Mouse (Mus musculus): ENCODE data around the gene Slc6a19. TPM values are rescaled to one million over a fixed set of nuclear protein-coding genes. Genes with fewer than 3 reads are reported as not detected.
A peak's percentile ranks its signal among the peaks of the same experiment; 100 is the strongest.

Slc6a19 gene
- polyA plus RNA-seq, 1 experiment from 2014 or later: 10.4 TPM

GRCm38 (mm10) chr13:73687601-73688000, 17.1 kb downstream of the Slc6a19 start:
- no peak overlapping the region for H3K4me2 ChIP-seq (replicated peaks)
- H3K36me3 ChIP-seq: no peaks in the 10 kb centered on the region
- H3K9me3 ChIP-seq: no peaks in the 10 kb centered on the region
- H3K27ac ChIP-seq: no peak overlapping the region
- H3K9ac ChIP-seq: no peak overlapping the region
- no peak for ATAC-seq
- H3K4me1 ChIP-seq (replicated peaks): no peaks in the 10 kb centered on the region
- WGBS: 63% methylated on average over 3 of the region's 3 CpGs
- no peaks in the 10 kb centered on the region for H3K27me3 ChIP-seq (replicated peaks)
- H3K4me3 ChIP-seq (replicated peaks): no peak overlapping the region

DNA sequence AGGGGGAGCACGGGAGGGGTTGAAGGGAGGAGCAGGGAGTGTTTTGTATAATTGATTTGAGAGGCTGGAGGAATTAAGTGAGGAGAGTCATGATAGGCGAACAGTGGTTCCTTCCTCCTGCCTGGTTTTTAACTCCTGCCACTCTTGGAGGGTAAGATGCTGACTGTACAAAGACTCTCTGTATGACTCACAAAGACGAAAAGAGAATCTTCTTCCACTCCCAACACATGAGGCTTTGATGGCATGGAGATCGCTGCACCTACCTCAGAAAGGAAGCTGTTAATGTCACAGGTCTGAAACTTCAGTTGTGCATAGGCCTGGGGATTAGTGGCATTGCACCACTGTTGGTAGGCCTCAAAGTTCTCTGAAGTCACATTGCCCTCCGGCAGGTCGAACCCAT, 19.2 kb downstream of the Slc6a19 start:
- 79% methylated on average over 6 of the region's 6 CpGs for WGBS
- no peaks in the 10 kb centered on the region for H3K36me3 ChIP-seq
- no peak for ATAC-seq

GRCm38 (mm10) chr13:73684412-73684811, 20.3 kb downstream of the Slc6a19 start:
- Histone ChIP-seq H3K9me3 (no peaks in the 10 kb centered on the region), H3K27me3 (replicated peaks) (no peaks in the 10 kb centered on the region), H3K36me3 (no peaks in the 10 kb centered on the region), H3K4me1 (replicated peaks) (0 out of 2 replicates have a peak, but pooled peaks cover 5% of the 10 kb centered on the region), H3K4me2 (replicated peaks) (no peak overlapping the region), H3K4me3 (replicated peaks) (no peak overlapping the region), H3K27ac (no peak overlapping the region), H3K9ac (no peak overlapping the region)
- ATAC-seq: no peak
- 83% methylated on average over 1 of the region's 1 CpGs for WGBS

More for the DNA sequence above, 19.2 kb downstream of the Slc6a19 start:
- no peak overlapping the region for H3K4me2 ChIP-seq (replicated peaks)
- no peak overlapping the region for H3K27ac ChIP-seq
- no peaks in the 10 kb centered on the region for H3K9me3 ChIP-seq
- H3K4me3 ChIP-seq (replicated peaks): no peak overlapping the region
- H3K27me3 ChIP-seq (replicated peaks): no peaks in the 10 kb centered on the region
- 0 out of 2 replicates have a peak, but pooled peaks cover 2% of the 10 kb centered on the region for H3K4me1 ChIP-seq (replicated peaks)
- no peak overlapping the region for H3K9ac ChIP-seq

DNA sequence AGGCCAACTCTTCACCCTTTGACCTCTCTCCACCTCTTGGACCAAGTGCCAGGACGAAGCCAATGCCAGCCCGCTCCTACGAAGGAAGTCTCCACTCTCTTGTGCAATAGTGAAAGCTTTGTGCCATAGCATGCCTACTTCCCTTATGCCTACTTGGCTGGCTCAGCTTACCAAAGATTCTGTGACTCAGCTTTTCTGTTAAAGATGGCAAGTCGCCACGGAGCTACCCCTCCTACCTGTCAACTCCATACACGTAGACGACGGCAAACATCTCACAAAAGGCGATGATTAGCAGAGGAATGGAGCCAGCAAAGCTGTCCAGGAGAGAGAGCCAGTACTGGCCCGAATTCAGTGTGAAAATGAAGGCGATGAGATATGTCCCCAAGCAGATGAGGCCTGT, 21.0 kb downstream of the Slc6a19 start:
- 0 out of 2 replicates have a peak, but pooled peaks cover 5% of the 10 kb centered on the region for H3K4me1 ChIP-seq (replicated peaks)
- no peak overlapping the region for H3K9ac ChIP-seq
- no peak overlapping the region for H3K4me3 ChIP-seq (replicated peaks)
- H3K4me2 ChIP-seq (replicated peaks): no peak overlapping the region
- no peaks in the 10 kb centered on the region for H3K9me3 ChIP-seq
- 88% methylated on average over 11 of the region's 11 CpGs for WGBS
- ATAC-seq: no peak
- no peaks in the 10 kb centered on the region for H3K27me3 ChIP-seq (replicated peaks)
- H3K27ac ChIP-seq: no peak overlapping the region
- no peaks in the 10 kb centered on the region for H3K36me3 ChIP-seq

DNA sequence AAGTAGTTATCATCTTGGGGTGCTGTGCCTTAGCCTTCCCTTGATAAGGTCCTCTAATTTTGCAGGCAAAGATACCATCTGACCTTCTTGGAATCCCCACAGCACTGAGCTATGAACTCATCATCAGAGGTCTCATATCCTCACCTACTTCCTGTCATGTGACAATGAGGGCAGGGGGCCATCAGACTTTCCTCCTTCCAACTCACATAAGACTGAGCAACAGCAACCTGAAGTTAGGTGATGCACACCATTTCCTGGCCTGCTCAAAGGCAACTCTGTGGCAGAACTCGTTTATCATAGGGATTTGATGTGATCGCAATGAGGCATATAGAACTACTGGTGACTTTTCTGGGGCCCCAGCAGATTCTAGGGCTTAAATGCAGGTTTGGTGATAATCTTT, 22.4 kb downstream of the Slc6a19 start:
- no peak for ATAC-seq
- no peaks in the 10 kb centered on the region for H3K36me3 ChIP-seq
- no peak overlapping the region for H3K4me2 ChIP-seq (replicated peaks)
- no peak overlapping the region for H3K27ac ChIP-seq
- 88% methylated on average over 2 of the region's 2 CpGs for WGBS
- H3K27me3 ChIP-seq (replicated peaks): no peaks in the 10 kb centered on the region
- no peak overlapping the region for H3K4me3 ChIP-seq (replicated peaks)
- 0 out of 2 replicates have a peak, but pooled peaks cover 5% of the 10 kb centered on the region for H3K4me1 ChIP-seq (replicated peaks)
- H3K9me3 ChIP-seq: no peaks in the 10 kb centered on the region
- H3K9ac ChIP-seq: no peak overlapping the region

GRCm38 (mm10) chr13:73680394-73680793, 24.3 kb downstream of the Slc6a19 start:
- Histone ChIP-seq H3K9me3 (no peaks in the 10 kb centered on the region), H3K4me2 (replicated peaks) (0 out of 2 replicates have a peak overlapping the region, but pooled peaks have one; percentile 4), H3K27ac (peak overlapping the region; percentile 56; the same call in 1 of the 2 replicates), H3K4me3 (replicated peaks) (no peak overlapping the region), H3K4me1 (replicated peaks) (0 out of 2 replicates have a peak, but pooled peaks cover 5% of the 10 kb centered on the region), H3K36me3 (no peaks in the 10 kb centered on the region), H3K9ac (no peak overlapping the region), H3K27me3 (replicated peaks) (no peaks in the 10 kb centered on the region)
- 14% methylated on average over 1 of the region's 1 CpGs for WGBS
- peak; percentile 91 for ATAC-seq

GRCm38 (mm10) chr13:73679311-73679710, 25.4 kb downstream of the Slc6a19 start:
- Histone ChIP-seq H3K36me3 (no peaks in the 10 kb centered on the region), H3K9ac (no peak overlapping the region), H3K4me2 (replicated peaks) (no peak overlapping the region), H3K27ac (no peak overlapping the region), H3K4me1 (replicated peaks) (0 out of 2 replicates have a peak, but pooled peaks cover 5% of the 10 kb centered on the region), H3K27me3 (replicated peaks) (no peaks in the 10 kb centered on the region), H3K9me3 (no peaks in the 10 kb centered on the region), H3K4me3 (replicated peaks) (no peak overlapping the region)
- whole genome bisulfite sequencing: 77% methylated on average over 2 of the region's 2 CpGs
- ATAC-seq: no peak

DNA sequence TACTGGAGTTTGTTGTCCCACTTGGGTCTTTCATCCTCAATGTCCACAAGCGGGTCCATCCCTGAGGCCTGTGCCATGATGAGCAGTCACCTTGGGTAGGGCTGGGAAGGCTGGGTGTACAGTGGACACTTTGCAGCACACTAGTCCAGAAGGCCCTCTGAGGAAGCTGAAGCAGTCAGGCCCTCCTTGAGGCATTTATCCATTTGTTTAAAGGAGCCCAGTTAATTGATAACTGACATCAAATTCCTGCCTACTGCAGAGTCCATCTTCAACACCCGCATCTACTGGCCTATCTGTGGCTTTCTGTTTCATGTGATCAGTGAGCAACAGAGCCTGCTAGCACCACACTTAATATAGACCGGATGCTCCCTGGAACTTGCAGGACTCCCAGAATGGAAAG, 26.8 kb downstream of the Slc6a19 start, which contains the start of gene Slc6a18:
Gene Slc6a18 (minus strand): TSS at position 171 of the 400 bp plus-strand sequence.
- H3K9me3 ChIP-seq: no peaks in the 10 kb centered on the region
- no peak within 1 kb of the TSS for H3K9ac ChIP-seq
- no peak within 1 kb of the TSS for H3K27ac ChIP-seq
- H3K4me1 ChIP-seq (replicated peaks): 0 out of 2 replicates have a peak, but pooled peaks cover 5% of the 10 kb centered on the region
- ATAC-seq: no peak
- 81% methylated on average over 3 of the region's 3 CpGs for WGBS
- H3K27me3 ChIP-seq (replicated peaks): no peaks in the 10 kb centered on the region
- H3K36me3 ChIP-seq: no peaks in the 10 kb centered on the region
- no peak within 1 kb of the TSS for H3K4me3 ChIP-seq (replicated peaks)
- H3K4me2 ChIP-seq (replicated peaks): no peak within 1 kb of the TSS

- WGBS: 89% methylated on average over 7 of the region's 7 CpGs
Measured at GRCm38 (mm10) chr13:73675161-73675560, 29.5 kb downstream of the Slc6a19 start.

GRCm38 (mm10) chr13:73660163-73660695, 44.4 kb downstream of the Slc6a19 start:
- Histone ChIP-seq H3K36me3 (no peaks in the 10 kb centered on the region), H3K9ac (no peak overlapping the region), H3K4me3 (replicated peaks) (no peak overlapping the region), H3K9me3 (no peaks in the 10 kb centered on the region), H3K27me3 (replicated peaks) (no peaks in the 10 kb centered on the region), H3K27ac (no peak overlapping the region), H3K4me2 (replicated peaks) (no peak overlapping the region), H3K4me1 (replicated peaks) (no peaks in the 10 kb centered on the region)
- WGBS: 65% methylated on average over 2 of the region's 2 CpGs
- no peak for ATAC-seq

More at GRCm38 (mm10) chr13:73675161-73675560, 29.5 kb downstream of the Slc6a19 start:
- ATAC-seq: no peak
- Histone ChIP-seq H3K27ac (no peak overlapping the region), H3K9me3 (no peaks in the 10 kb centered on the region), H3K9ac (no peak overlapping the region), H3K36me3 (no peaks in the 10 kb centered on the region), H3K27me3 (replicated peaks) (no peaks in the 10 kb centered on the region), H3K4me1 (replicated peaks) (0 out of 2 replicates have a peak, but pooled peaks cover 3% of the 10 kb centered on the region), H3K4me2 (replicated peaks) (no peak overlapping the region), H3K4me3 (replicated peaks) (no peak overlapping the region)

DNA sequence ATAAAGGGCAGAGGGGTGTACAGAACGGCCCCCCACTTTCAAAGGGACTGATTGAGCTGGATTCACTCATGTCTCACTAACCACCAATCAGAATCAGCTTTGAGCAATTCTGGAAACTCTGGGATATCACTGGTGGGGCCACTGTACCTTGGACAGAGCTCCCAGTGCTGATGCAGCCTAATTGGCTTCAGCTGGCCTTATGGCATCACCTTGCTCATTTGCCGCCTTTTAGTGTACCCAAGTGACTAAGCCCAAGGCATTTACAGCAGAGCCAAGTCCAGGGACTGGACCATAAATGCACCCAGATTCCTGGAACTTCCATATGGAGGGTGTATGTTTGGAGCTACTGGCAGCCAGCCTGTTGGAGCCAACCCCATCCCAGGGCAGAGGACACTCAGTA, 45.7 kb downstream of the Slc6a19 start:
- Histone ChIP-seq H3K4me1 (replicated peaks) (no peaks in the 10 kb centered on the region), H3K27me3 (replicated peaks) (no peaks in the 10 kb centered on the region), H3K9ac (no peak overlapping the region), H3K4me3 (replicated peaks) (no peak overlapping the region), H3K9me3 (no peaks in the 10 kb centered on the region), H3K36me3 (no peaks in the 10 kb centered on the region), H3K27ac (no peak overlapping the region), H3K4me2 (replicated peaks) (no peak overlapping the region)
- peak; percentile 51; the same call in 1 of the 2 replicates for ATAC-seq
- 31% methylated on average over 2 of the region's 2 CpGs for WGBS

GRCm38 (mm10) chr13:73654976-73655375, 49.7 kb downstream of the Slc6a19 start:
- H3K36me3 ChIP-seq: no peaks in the 10 kb centered on the region
- H3K4me3 ChIP-seq (replicated peaks): no peak overlapping the region
- H3K27ac ChIP-seq: no peak overlapping the region
- no peaks in the 10 kb centered on the region for H3K4me1 ChIP-seq (replicated peaks)
- no peak for ATAC-seq
- no peaks in the 10 kb centered on the region for H3K27me3 ChIP-seq (replicated peaks)
- 73% methylated on average over 3 of the region's 3 CpGs for WGBS
- no peak overlapping the region for H3K4me2 ChIP-seq (replicated peaks)
- no peak overlapping the region for H3K9ac ChIP-seq
- no peaks in the 10 kb centered on the region for H3K9me3 ChIP-seq

- no peaks in the 10 kb centered on the region for H3K36me3 ChIP-seq
- no peak overlapping the region for H3K9ac ChIP-seq
- no peak overlapping the region for H3K4me3 ChIP-seq (replicated peaks)
- H3K4me1 ChIP-seq (replicated peaks): no peaks in the 10 kb centered on the region
- 86% methylated on average over 3 of the region's 3 CpGs for WGBS
- ATAC-seq: no peak
- H3K4me2 ChIP-seq (replicated peaks): no peak overlapping the region
- no peaks in the 10 kb centered on the region for H3K27me3 ChIP-seq (replicated peaks)
- H3K9me3 ChIP-seq: no peaks in the 10 kb centered on the region
- H3K27ac ChIP-seq: no peak overlapping the region
Measured at GRCm38 (mm10) chr13:73653266-73653665, 51.4 kb downstream of the Slc6a19 start.
